Mouse (Mus musculus) embryonic facial prominence, embryonic 12.5 days (tissue): ENCODE measurements around the gene Rnase1. TPM values are rescaled to one million over a fixed set of nuclear protein-coding genes. Genes with fewer than 3 reads are reported as not detected.
"Not testable (repeated sequence)": the region's sequence is repeated elsewhere in the genome, so short reads cannot be mapped to it uniquely, and the experiment has no call there.

Source experiments
- ATAC-seq: fragments of 200-750 bp; cut with Nextera tagmentation; 2 replicates; pipeline ENCODE4 v1.8.0; 2017; ENCODE audit not compliant: insufficient number of reproducible peaks, insufficient read depth, low FRiP score, low TSS enrichment
- H3K27ac ChIP-seq: fragments of 300-500 bp; sonication (generic); 2 replicates; pipeline ENCODE4 v1.5.1; 2016; ENCODE audit warnings: mild to moderate bottlenecking
- H3K27me3 ChIP-seq: fragments of 300-500 bp; sonication (generic); 2 replicates; pipeline ENCODE4 v1.6.1; 2016; ENCODE audit warnings: mild to moderate bottlenecking, moderate library complexity
- H3K36me3 ChIP-seq: fragments of 300-500 bp; sonication (generic); 2 replicates; pipeline ENCODE4 v1.6.1; 2016; ENCODE audit warnings: mild to moderate bottlenecking
- H3K4me1 ChIP-seq: fragments of 300-500 bp; sonication (generic); 2 replicates; pipeline ENCODE4 v1.6.1; 2016
- H3K4me2 ChIP-seq: fragments of 300-500 bp; sonication (generic); replicated peaks from 2 replicates; pipeline ENCODE4 v1.6.1; 2016; ENCODE audit warnings: mild to moderate bottlenecking, moderate library complexity
- H3K4me3 ChIP-seq: fragments of 300-500 bp; sonication (generic); 2 replicates; pipeline ENCODE4 v1.5.1; 2016; ENCODE audit warnings: mild to moderate bottlenecking
- H3K9ac ChIP-seq: fragments of 300-500 bp; sonication (generic); 2 replicates; pipeline ENCODE4 v1.6.1; 2016; ENCODE audit warnings: mild to moderate bottlenecking, moderate library complexity
- H3K9me3 ChIP-seq: fragments of 300-500 bp; sonication (generic); 2 replicates; pipeline ENCODE4 v1.6.1; 2016; ENCODE audit warnings: mild to moderate bottlenecking, moderate library complexity
- WGBS: fragments of 180-500 bp; shearing (Covaris S2); methylation state at CpG from one replicate; pipeline ENCODE4 v1.1.7; 2016; 5-methylcytosine and 5-hydroxymethylcytosine counted together
- polyA plus RNA-seq: library from polyadenylated mRNA; unstranded; fragments of >200 nt; fragmentation: Nextera tagmentation; extraction: Ambion mirVana; gene quantifications from 2 replicates; pipeline ENCODE4 v1.2.1, GENCODE M21; 2016

Rnase1 gene
- polyA plus RNA-seq, 1 experiment from 2014 or later, result not detected

- no peak overlapping the region for H3K27ac ChIP-seq
- no peak overlapping the region for H3K4me2 ChIP-seq
- H3K9ac ChIP-seq, result no peak overlapping the region
- no peaks in the 10 kb centered on the region for H3K9me3 ChIP-seq
- no peak for ATAC-seq
- no peak overlapping the region for H3K4me3 ChIP-seq
- no peaks in the 10 kb centered on the region for H3K27me3 ChIP-seq
- WGBS, result 78% methylated on average over 2 of the region's 2 CpGs
- no peaks in the 10 kb centered on the region for H3K36me3 ChIP-seq
- no peaks in the 10 kb centered on the region for H3K4me1 ChIP-seq
Measured at GRCm38 (mm10) chr14:51104366-51104765, 42.2 kb downstream of the Rnase1 start.

- Histone ChIP-seq H3K9ac (no peak overlapping the region), H3K36me3 (no peaks in the 10 kb centered on the region), H3K27ac (no peak overlapping the region), H3K4me1 (no peaks in the 10 kb centered on the region), H3K4me2 (no peak overlapping the region), H3K9me3 (no peaks in the 10 kb centered on the region), H3K4me3 (no peak overlapping the region), H3K27me3 (no peaks in the 10 kb centered on the region)
- ATAC-seq, result no peak
- 65% methylated on average over 3 of the region's 3 CpGs for WGBS
Measured at GRCm38 (mm10) chr14:51103217-51103616, 43.4 kb downstream of the Rnase1 start.

GRCm38 (mm10) chr14:51101284-51101683 lies 45.3 kb downstream of the Rnase1 start:
- WGBS, result 78% methylated on average over 9 of the region's 9 CpGs

GRCm38 (mm10) chr14:51098921-51099320 lies 47.7 kb downstream of the Rnase1 start:
- 94% methylated on average over 11 of the region's 11 CpGs for WGBS

More at GRCm38 (mm10) chr14:51101284-51101683, 45.3 kb downstream of the Rnase1 start:
- no peaks in the 10 kb centered on the region for H3K27me3 ChIP-seq
- H3K4me2 ChIP-seq, result no peak overlapping the region
- H3K4me3 ChIP-seq, result no peak overlapping the region
- H3K36me3 ChIP-seq, result no peaks in the 10 kb centered on the region
- no peaks in the 10 kb centered on the region for H3K9me3 ChIP-seq
- no peak for ATAC-seq
- H3K27ac ChIP-seq, result no peak overlapping the region
- H3K4me1 ChIP-seq, result no peaks in the 10 kb centered on the region
- H3K9ac ChIP-seq, result no peak overlapping the region

GRCm38 (mm10) chr14:51098300-51098699 lies 48.3 kb downstream of the Rnase1 start:
- H3K4me2 ChIP-seq, H3K4me3 ChIP-seq, H3K4me1 ChIP-seq, H3K9ac ChIP-seq, ATAC-seq, H3K9me3 ChIP-seq, H3K27me3 ChIP-seq, H3K27ac ChIP-seq, H3K36me3 ChIP-seq: not testable (repeated sequence)
- WGBS, result 25% methylated on average over 1 of the region's 1 CpGs

More at GRCm38 (mm10) chr14:51098921-51099320, 47.7 kb downstream of the Rnase1 start:
- Histone ChIP-seq H3K9me3 (no peaks in the 10 kb centered on the region), H3K36me3 (no peaks in the 10 kb centered on the region), H3K4me1 (no peaks in the 10 kb centered on the region), H3K27me3 (no peaks in the 10 kb centered on the region), H3K27ac (no peak overlapping the region), H3K9ac (no peak overlapping the region), H3K4me2 (no peak overlapping the region), H3K4me3 (no peak overlapping the region)
- no peak for ATAC-seq

- no peak overlapping the region for H3K9ac ChIP-seq
- H3K27me3 ChIP-seq, result no peaks in the 10 kb centered on the region
- ATAC-seq, result no peak
- no peaks in the 10 kb centered on the region for H3K36me3 ChIP-seq
- H3K9me3 ChIP-seq, result no peaks in the 10 kb centered on the region
- H3K4me1 ChIP-seq, result no peaks in the 10 kb centered on the region
- no peak overlapping the region for H3K4me2 ChIP-seq
- no peak overlapping the region for H3K4me3 ChIP-seq
- H3K27ac ChIP-seq, result no peak overlapping the region
- WGBS, result 72% methylated on average over 9 of the region's 9 CpGs
Measured at GRCm38 (mm10) chr14:51095736-51096524, 50.7 kb downstream of the Rnase1 start.

Other genes with a start within 250 kb of the Rnase1 start
- gene Klhl33, start 249.3 kb downstream of the Rnase1 start, polyA plus RNA-seq, result 0.22 and 0.46 TPM in 2 replicates
- gene Osgep, start 221.9 kb downstream of the Rnase1 start, polyA plus RNA-seq, result 162 and 166 TPM in 2 replicates
- 320 and 335 TPM in 2 replicates for gene Apex1, start 221.8 kb downstream of the Rnase1 start, polyA plus RNA-seq
- gene Pip4p1, start 215.9 kb downstream of the Rnase1 start, polyA plus RNA-seq, result 54.5 and 57.6 TPM in 2 replicates
- gene Pnp, start 215.7 kb downstream of the Rnase1 start, polyA plus RNA-seq, result 48.8 and 49.9 TPM in 2 replicates
- not detected in 2 replicates for gene Gm49342, start 202.3 kb downstream of the Rnase1 start, polyA plus RNA-seq
- gene Pnp2, start 190.8 kb downstream of the Rnase1 start, polyA plus RNA-seq, result 0.29 TPM in 1 of 2 replicates, not detected in the other
- gene Rnase10, start 139.0 kb downstream of the Rnase1 start, polyA plus RNA-seq, result not detected in 2 replicates
- not detected in 2 replicates for gene Rnase9, start 104.9 kb downstream of the Rnase1 start, polyA plus RNA-seq
- not detected in 2 replicates for gene Rnase11, start 96.6 kb downstream of the Rnase1 start, polyA plus RNA-seq
- gene Rnase12, start 89.1 kb downstream of the Rnase1 start, polyA plus RNA-seq, result not detected in 2 replicates
- gene Olfr750, start 72.3 kb downstream of the Rnase1 start, polyA plus RNA-seq, result not detected in 2 replicates
- gene Rnase4, start 55.7 kb downstream of the Rnase1 start, polyA plus RNA-seq, result 17.8 and 18.9 TPM in 2 replicates
- gene Ang, start 55.6 kb downstream of the Rnase1 start, polyA plus RNA-seq, result 4.1 and 4.5 TPM in 2 replicates
- gene Eddm3b, start 32.4 kb downstream of the Rnase1 start, polyA plus RNA-seq, result not detected in 2 replicates
- 0.28 and 0.29 TPM in 2 replicates for gene Rnase6, start 22.9 kb downstream of the Rnase1 start, polyA plus RNA-seq
- gene Rnase2b, start 15.5 kb upstream of the Rnase1 start, polyA plus RNA-seq, result not detected in 2 replicates
- not detected in 2 replicates for gene Ang2, start 52.4 kb upstream of the Rnase1 start, polyA plus RNA-seq
- gene Ear14, start 56.6 kb upstream of the Rnase1 start, polyA plus RNA-seq, result not detected in 2 replicates
- not detected in 2 replicates for gene Rnase2a, start 109.3 kb upstream of the Rnase1 start, polyA plus RNA-seq
- not detected in 2 replicates for gene Gm7247, start 215.0 kb upstream of the Rnase1 start, polyA plus RNA-seq